Mouse (Mus musculus) G1E (cell line): Measurements from ENCODE around the gene Parp2. TPM values are rescaled to one million over a fixed set of nuclear protein-coding genes. Genes with fewer than 3 reads are reported as not detected.

ENCODE experiments used
- ATAC-seq: 2 replicates; pipeline ENCODE4 v1.8.0; 2016; ENCODE audit warnings: mild to moderate bottlenecking; ENCODE audit not compliant: insufficient number of reproducible peaks, poor library complexity, low FRiP score, severe bottlenecking; ENCODE audit errors: extremely low read depth
- DNase-seq: peaks from one replicate; pipeline ENCODE4 v3.0.0; 2012; ENCODE audit warnings: low spot score
- H3K27me3 ChIP-seq: 2 replicates; pipeline ENCODE4 v1.6.1; 2012; ENCODE audit warnings: mild to moderate bottlenecking, low read length, inconsistent platforms; ENCODE audit not compliant: insufficient read depth
- H3K36me3 ChIP-seq: replicated peaks from 2 replicates; pipeline ENCODE3; 2012; ENCODE audit warnings: mild to moderate bottlenecking, inconsistent platforms
- H3K4me1 ChIP-seq: 2 replicates; pipeline ENCODE4 v1.6.1; 2012; ENCODE audit warnings: low read depth, low read length, inconsistent platforms, mixed read lengths; ENCODE audit not compliant: insufficient read depth
- H3K4me3 ChIP-seq: 2 replicates; pipeline ENCODE4 v1.5.1; 2012; ENCODE audit warnings: low read depth, mild to moderate bottlenecking, inconsistent platforms, low read length, moderate library complexity, mixed read lengths
- H3K9me3 ChIP-seq: replicated peaks from 2 replicates; pipeline ENCODE4 v1.6.1; 2012; ENCODE audit warnings: inconsistent platforms
- CTCF ChIP-seq: IDR thresholded peaks from 2 replicates; pipeline ENCODE4 v1.5.1; 2012; ENCODE audit warnings: low read depth, low read length, inconsistent platforms, mixed read lengths
- GATA1 ChIP-seq: IDR thresholded peaks from 2 replicates; pipeline ENCODE4 v1.6.1; 2012; ENCODE audit warnings: borderline replicate concordance, low read length, inconsistent platforms, mixed read lengths
- GATA2 ChIP-seq: IDR thresholded peaks from 2 replicates; pipeline ENCODE4 v1.6.1; 2012; ENCODE audit warnings: low read depth, low read length, inconsistent platforms, borderline replicate concordance
- POLR2AphosphoS5 ChIP-seq: IDR thresholded peaks from 2 replicates; pipeline ENCODE4 v1.6.1; 2012; ENCODE audit warnings: low read depth, low read length, inconsistent platforms; ENCODE audit not compliant: insufficient replicate concordance
- TAL1 ChIP-seq: conservative IDR thresholded peaks from 2 replicates; pipeline ENCODE4 v1.6.1; 2012; ENCODE audit warnings: low read depth, low read length, inconsistent platforms, mixed read lengths
- polyA plus RNA-seq: library from polyadenylated mRNA; stranded (reverse); fragments of >175 nt; gene quantifications from 2 replicates; pipeline ENCODE4 v1.2.3, GENCODE M21; 2012
- total RNA-seq, 2 experiments: library from RNA; stranded (forward) in 1 of 2; stranded (reverse) in 1 of 2; fragments of 200-1000 nt in 1 of 2; fragments of >200 nt in 1 of 2; fragmentation: Nextera tagmentation in 1 of 2; gene quantifications; 2 replicates each; pipeline ENCODE4 v1.2.3; 2014 to 2017

Parp2 gene
- total RNA-seq (2014; fragmentation: Nextera tagmentation) (130 and 176 TPM in 2 replicates), total RNA-seq (2017) (101 and 111 TPM in 2 replicates), polyA plus RNA-seq (7.2 and 8.2 TPM in 2 replicates)

DNA sequence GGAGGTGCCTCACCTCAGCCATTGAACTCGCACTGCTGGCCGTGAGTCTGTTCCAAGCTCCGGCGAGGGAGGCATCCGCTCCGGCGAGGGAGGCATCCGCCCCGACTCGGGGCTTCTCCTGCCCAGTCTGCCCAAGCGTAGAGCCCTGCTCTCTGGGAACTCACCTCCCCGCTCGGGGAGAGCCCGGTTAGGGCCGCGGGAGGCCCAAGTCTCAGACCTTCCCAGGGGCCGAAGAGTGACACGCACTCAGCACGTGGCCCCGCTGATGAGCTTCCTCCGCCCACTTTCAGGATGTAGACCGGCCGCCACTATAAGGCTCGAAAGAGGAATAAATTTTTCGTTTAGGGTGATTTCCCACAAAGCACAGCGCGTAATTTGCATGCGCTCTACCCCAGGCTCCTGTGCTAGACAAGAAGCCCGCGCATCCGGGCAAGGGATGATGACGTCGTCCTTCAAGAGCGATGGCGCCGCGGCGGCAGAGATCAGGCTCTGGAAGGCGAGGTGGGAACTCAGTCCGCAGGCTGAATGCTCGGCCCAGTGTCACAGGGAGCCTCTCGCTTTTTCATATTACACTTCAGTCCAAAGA is at the start of gene Parp2, which contains the start of gene Ccnb1ip1:
Gene Parp2, plus strand, starts transcription at position 355 of the 586 bp plus-strand sequence.
Gene Ccnb1ip1, minus strand, starts transcription at position 246 of the 586 bp plus-strand sequence.
- H3K27me3 ChIP-seq = no peaks in the 10 kb centered on the region
- peak within 1 kb of the TSS; percentile 74 for H3K4me3 ChIP-seq
- peaks cover 20% of the 10 kb centered on the region for H3K4me1 ChIP-seq
- DNase-seq = peak; percentile 75
- no peaks in the 10 kb centered on the region for H3K9me3 ChIP-seq
- peaks cover 34% of the 10 kb centered on the region for H3K36me3 ChIP-seq
- ATAC-seq = peak; percentile 84
- TF ChIP-seq GATA1 (no peak), TAL1 (no peak), CTCF (no peak), GATA2 (no peak), POLR2AphosphoS5 (no peak)

GRCm38 (mm10) chr14:50758416-50759085 is 49.1 kb upstream of the Parp2 start:
- Histone ChIP-seq H3K4me3 (no peak overlapping the region), H3K36me3 (peaks cover 5% of the 10 kb centered on the region), H3K9me3 (no peaks in the 10 kb centered on the region), H3K4me1 (no peaks in the 10 kb centered on the region), H3K27me3 (0 out of 2 replicates have a peak, but pooled peaks cover 2% of the 10 kb centered on the region)
- DNase-seq (no peak), ATAC-seq (no peak)
- TF ChIP-seq TAL1 = no peak

DNA sequence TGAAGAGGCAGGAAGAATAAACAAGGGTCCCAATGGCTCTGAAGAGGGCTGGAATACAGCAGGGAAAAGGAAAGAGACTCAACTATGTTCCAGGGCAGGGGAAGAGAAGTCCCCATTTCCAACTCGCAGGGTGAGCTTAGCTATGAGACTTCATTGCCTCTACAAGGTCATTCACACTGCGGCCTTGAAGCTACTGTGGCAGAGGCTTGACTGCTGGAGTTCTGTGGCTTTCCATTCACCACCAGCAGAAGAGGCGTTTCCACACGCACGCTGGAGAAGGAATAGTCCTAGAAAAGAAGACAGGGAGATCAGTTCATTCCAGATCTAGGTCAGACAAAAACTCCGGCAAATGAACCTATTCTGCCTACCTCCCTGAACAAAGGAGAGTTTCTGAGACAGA is 41.9 kb upstream of the Parp2 start:
- H3K36me3 ChIP-seq = peaks cover 59% of the 10 kb centered on the region

DNA sequence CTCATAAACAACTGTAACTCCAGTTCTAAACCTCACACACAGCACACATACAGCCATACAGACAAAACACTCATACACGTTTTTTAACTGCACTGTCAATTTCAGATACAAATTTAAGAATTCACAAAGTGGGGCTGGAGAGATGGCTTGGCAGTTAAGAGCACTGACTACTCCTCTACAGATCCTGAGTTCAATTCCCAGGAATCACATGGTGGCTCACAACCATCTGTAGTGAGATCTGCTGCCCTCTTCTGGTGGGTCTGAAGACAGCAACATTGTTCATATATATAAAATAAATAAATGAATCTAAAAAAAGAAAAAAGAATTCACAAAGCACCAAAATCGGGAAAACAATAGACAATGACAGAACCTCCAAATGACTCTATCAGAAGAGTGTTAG is 36.3 kb upstream of the Parp2 start:
- Histone ChIP-seq H3K9me3 (no peaks in the 10 kb centered on the region), H3K36me3 (peaks cover 88% of the 10 kb centered on the region), H3K4me3 (no peak overlapping the region), H3K4me1 (peaks cover 3% of the 10 kb centered on the region; the same call in 1 of the 2 replicates), H3K27me3 (no peaks in the 10 kb centered on the region; the same call in 1 of the 2 replicates)
- no peak for TF ChIP-seq POLR2AphosphoS5
- no peak for TF ChIP-seq GATA2
- TF ChIP-seq GATA1 = no peak
- no peak for TF ChIP-seq CTCF
- no peak for TF ChIP-seq TAL1
- DNase-seq (no peak), ATAC-seq (no peak)

More for the DNA sequence above, 41.9 kb upstream of the Parp2 start:
- no peak for TF ChIP-seq GATA1
- TF ChIP-seq TAL1 = no peak
- no peak for TF ChIP-seq CTCF
- TF ChIP-seq GATA2 = no peak
- no peak for TF ChIP-seq POLR2AphosphoS5
- Histone ChIP-seq H3K27me3 (no peaks in the 10 kb centered on the region), H3K4me3 (no peak overlapping the region), H3K4me1 (no peaks in the 10 kb centered on the region), H3K9me3 (no peaks in the 10 kb centered on the region)
- DNase-seq = no peak
- ATAC-seq = no peak

DNA sequence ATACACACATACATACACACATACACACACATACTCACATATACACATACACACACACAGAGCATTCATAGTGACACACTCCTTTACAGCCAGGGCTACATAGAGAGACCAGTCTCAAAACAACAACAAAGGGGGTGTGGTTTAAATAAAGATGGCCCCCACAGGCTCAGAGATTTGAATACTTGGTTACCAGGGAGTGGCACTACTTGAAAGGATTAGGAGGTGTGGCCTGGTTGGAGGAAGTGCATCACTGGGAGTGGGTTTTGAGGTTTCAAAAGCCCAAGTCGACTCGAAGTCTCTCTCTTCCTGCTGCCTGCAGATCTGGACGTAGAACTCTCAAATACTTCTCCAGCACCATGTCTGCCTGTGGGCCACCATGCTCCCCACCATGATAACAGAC is 25.5 kb upstream of the Parp2 start:
- peaks cover 42% of the 10 kb centered on the region for H3K36me3 ChIP-seq
- ATAC-seq = no peak

DNA sequence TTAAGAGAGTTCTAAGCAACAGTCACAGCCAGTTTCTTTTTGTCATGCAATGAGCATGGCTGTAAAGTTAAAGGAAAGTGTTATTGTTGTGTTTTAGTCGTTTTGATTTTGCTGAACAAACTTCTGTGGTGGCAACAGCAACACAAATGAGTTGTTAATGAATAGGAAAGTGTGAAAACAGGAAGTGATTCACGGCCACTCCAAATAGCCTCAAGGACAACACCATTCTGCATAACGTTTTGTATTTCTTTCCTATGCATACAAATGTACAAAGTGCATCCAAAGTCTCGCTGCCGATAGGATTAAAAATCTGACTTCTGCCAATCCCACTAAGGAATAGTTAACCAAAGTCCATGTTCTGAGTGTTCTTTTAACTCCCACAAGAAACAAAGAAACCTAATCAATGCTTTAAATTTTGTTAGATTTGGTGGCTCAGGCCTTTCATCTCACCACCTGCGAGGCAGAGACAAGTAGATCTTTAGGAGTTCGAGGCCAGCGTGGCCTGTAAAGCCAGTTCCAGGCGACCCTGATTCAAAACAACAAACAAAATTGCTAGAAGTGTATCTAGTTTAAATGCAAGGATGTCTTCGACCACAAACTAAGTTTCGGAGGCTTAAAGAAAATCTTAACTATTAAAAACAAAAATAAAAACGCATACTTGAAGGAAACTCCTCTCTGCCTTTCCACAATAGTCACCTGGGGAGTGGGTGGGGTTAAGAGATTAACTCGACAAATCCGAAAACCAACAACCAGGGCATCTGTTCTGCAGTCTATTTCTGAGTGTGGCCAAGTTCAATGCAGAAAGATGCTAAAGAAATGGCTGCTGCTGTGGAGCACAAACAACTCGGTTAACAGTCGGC is 23.0 kb upstream of the Parp2 start:
- Histone ChIP-seq H3K9me3 (no peaks in the 10 kb centered on the region), H3K4me1 (peaks cover 16% of the 10 kb centered on the region), H3K4me3 (peak overlapping the region; percentile 87), H3K36me3 (peaks cover 42% of the 10 kb centered on the region), H3K27me3 (no peaks in the 10 kb centered on the region)
- TF ChIP-seq TAL1 = no peak
- TF ChIP-seq GATA2 = no peak
- TF ChIP-seq POLR2AphosphoS5 = no peak
- TF ChIP-seq CTCF = no peak
- no peak for TF ChIP-seq GATA1
- DNase-seq = no peak
- no peak for ATAC-seq

More for the DNA sequence above, 25.5 kb upstream of the Parp2 start:
- DNase-seq = no peak
- peaks cover 16% of the 10 kb centered on the region for H3K4me1 ChIP-seq
- no peak overlapping the region for H3K4me3 ChIP-seq
- TF ChIP-seq TAL1 (no peak), CTCF (no peak), GATA2 (no peak), GATA1 (no peak), POLR2AphosphoS5 (no peak)
- no peaks in the 10 kb centered on the region for H3K27me3 ChIP-seq
- H3K9me3 ChIP-seq = no peaks in the 10 kb centered on the region
